Mouse (Mus musculus): ENCODE results near the gene B4galt1. TPM values are rescaled to one million over a fixed set of nuclear protein-coding genes. Genes with fewer than 3 reads are reported as not detected.

The B4galt1 gene
- polyA plus RNA-seq, 1 experiment from 2014 or later: 34.6 TPM

DNA sequence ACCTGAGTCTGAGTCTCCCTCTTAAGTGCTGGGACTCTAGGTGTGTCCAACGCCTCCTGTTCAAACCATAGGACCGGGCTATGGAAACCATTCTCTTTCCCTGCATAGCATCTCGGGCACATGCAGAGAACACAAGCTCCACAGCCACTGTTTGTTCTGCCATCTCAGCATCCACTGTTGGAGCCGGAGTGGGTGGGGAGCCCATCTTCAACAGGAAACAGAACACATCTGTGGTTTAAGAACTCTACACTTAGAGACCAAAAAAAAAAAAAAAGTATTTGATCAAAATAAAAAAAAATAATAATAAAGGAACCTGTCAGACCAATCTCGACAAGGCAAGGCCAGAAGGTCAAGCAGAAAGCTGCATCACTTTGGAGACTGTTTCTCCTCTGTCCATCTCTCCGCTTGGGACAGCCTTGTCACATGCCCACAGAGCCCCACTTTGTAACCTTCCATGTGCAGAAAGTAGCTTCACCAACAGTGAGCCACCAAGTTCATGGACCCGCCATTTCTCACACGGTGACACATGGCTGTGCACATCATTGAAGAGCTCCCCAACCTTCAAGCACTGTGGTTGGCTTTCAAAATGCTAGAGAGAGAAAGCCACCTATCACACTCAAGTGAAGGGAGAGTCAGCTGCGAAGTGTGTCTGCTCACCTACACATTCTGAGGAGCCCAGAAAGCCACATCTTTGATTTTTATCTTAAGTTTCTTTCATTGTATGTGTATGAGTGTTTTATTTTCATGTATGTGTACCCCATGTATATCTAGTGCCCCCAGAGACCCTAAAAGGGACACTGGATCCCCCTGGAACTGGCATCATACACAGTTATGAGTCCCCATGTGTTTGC, 20.2 kb downstream of the B4galt1 start:
- DNase-seq (ENCODE audit: low spot score): no peak
- 90% methylated on average over 9 of the region's 9 CpGs for WGBS
- Histone ChIP-seq H3K4me2 (ENCODE audit: low read depth, severe bottlenecking) (no peak overlapping the region), H3K9me3 (ENCODE audit: control insufficient read depth, low read length) (no peaks in the 10 kb centered on the region), H3K27ac (replicated peaks; ENCODE audit: low read depth, low read length) (no peak overlapping the region), H3K27me3 (ENCODE audit: control insufficient read depth, insufficient read depth, low read length) (no peaks in the 10 kb centered on the region), H3K36me3 (ENCODE audit: control insufficient read depth, insufficient read depth, low read length) (no peaks in the 10 kb centered on the region), H3K4me1 (ENCODE audit: control insufficient read depth, insufficient read depth, low read length) (peaks cover 6% of the 10 kb centered on the region; the same call in 1 of the 2 replicates), H3K9ac (ENCODE audit: low read length) (no peak overlapping the region), H3K4me3 (ENCODE audit: low read depth, low read length) (no peak overlapping the region)
- ATAC-seq (ENCODE audit: insufficient number of reproducible peaks, low FRiP score, low TSS enrichment, low read depth): no peak

GRCm38 (mm10) chr4:40830530-40830929, 23.3 kb downstream of the B4galt1 start:
- H3K27me3 ChIP-seq (ENCODE audit: control insufficient read depth, insufficient read depth, low read length): no peaks in the 10 kb centered on the region
- DNase-seq (ENCODE audit: low spot score): no peak
- no peak overlapping the region for H3K4me3 ChIP-seq (ENCODE audit: low read depth, low read length)
- H3K27ac ChIP-seq (replicated peaks; ENCODE audit: low read depth, low read length): no peak overlapping the region
- H3K9me3 ChIP-seq (ENCODE audit: control insufficient read depth, low read length): no peaks in the 10 kb centered on the region
- no peaks in the 10 kb centered on the region for H3K4me1 ChIP-seq (ENCODE audit: control insufficient read depth, insufficient read depth, low read length)
- ATAC-seq (ENCODE audit: insufficient number of reproducible peaks, low FRiP score, low TSS enrichment, low read depth): no peak
- WGBS: 81% methylated on average over 5 of the region's 5 CpGs
- H3K4me2 ChIP-seq (ENCODE audit: low read depth, severe bottlenecking): no peak overlapping the region
- no peak overlapping the region for H3K9ac ChIP-seq (ENCODE audit: low read length)
- no peaks in the 10 kb centered on the region for H3K36me3 ChIP-seq (ENCODE audit: control insufficient read depth, insufficient read depth, low read length)

DNA sequence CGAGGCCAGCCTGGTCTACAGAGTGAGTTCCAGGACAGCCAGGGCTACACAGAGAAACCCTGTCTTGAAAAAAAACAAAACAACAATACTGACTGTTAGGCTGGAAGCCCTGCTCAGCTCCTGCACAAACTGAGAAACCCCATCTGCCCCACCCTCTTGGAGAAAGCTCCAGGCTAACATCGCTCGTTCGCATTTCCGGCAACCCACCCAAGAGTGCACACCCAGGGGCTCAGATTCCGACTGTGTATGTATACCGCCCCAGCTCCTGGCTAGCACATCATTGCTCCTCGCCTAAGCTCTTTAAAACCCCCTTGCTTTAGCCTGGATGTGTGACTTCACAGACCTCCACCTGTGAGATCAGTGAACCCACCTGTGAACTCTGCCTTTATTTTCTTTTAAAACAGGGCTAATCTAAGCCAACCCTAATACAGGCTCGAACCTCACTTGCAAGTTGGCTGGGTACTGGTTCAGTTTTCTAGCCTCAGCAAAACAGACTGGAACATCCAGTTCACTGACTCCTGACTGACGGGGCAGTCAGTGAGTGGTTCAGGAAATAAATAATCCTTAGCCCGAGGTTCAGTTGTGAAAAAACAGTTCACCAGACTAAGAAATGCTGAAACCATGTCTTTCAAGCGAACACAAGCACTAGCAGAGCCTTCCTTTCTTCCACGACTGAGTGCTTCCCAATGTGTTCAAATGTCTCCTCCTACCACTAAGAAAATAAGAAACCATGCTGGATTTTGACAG, 24.0 kb downstream of the B4galt1 start:
- Histone ChIP-seq H3K4me1 (ENCODE audit: control insufficient read depth, insufficient read depth, low read length) (no peaks in the 10 kb centered on the region), H3K9me3 (ENCODE audit: control insufficient read depth, low read length) (no peaks in the 10 kb centered on the region), H3K4me3 (ENCODE audit: low read depth, low read length) (no peak overlapping the region), H3K4me2 (ENCODE audit: low read depth, severe bottlenecking) (no peak overlapping the region), H3K36me3 (ENCODE audit: control insufficient read depth, insufficient read depth, low read length) (no peaks in the 10 kb centered on the region), H3K27me3 (ENCODE audit: control insufficient read depth, insufficient read depth, low read length) (no peaks in the 10 kb centered on the region), H3K27ac (replicated peaks; ENCODE audit: low read depth, low read length) (no peak overlapping the region), H3K9ac (ENCODE audit: low read length) (no peak overlapping the region)
- no peak for ATAC-seq (ENCODE audit: insufficient number of reproducible peaks, low FRiP score, low TSS enrichment, low read depth)
- DNase-seq (ENCODE audit: low spot score): no peak
- 82% methylated on average over 13 of the region's 13 CpGs for WGBS

DNA sequence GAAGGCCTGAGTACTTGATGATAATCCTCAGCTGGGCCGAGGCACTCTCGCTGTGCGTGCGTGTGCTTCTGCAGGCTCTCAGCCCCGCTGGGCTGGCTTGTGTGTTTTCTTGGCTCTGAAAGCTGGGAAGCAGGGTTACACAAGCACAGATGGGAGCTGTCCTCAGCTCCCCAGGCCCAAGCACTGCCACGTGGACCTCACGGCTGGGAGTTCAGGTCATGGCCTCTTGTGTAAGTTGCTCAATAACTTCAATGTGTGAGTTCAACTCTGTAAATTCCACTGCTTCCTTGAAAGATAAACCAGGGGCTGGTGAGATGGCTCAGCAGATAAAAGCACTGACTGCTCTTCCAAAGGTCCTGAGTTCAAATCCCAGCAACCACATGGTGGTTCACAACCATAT, 24.9 kb downstream of the B4galt1 start:
- Histone ChIP-seq H3K27me3 (ENCODE audit: control insufficient read depth, insufficient read depth, low read length) (no peaks in the 10 kb centered on the region), H3K9me3 (ENCODE audit: control insufficient read depth, low read length) (no peaks in the 10 kb centered on the region), H3K4me3 (ENCODE audit: low read depth, low read length) (no peak overlapping the region), H3K4me2 (ENCODE audit: low read depth, severe bottlenecking) (no peak overlapping the region), H3K36me3 (ENCODE audit: control insufficient read depth, insufficient read depth, low read length) (no peaks in the 10 kb centered on the region), H3K27ac (replicated peaks; ENCODE audit: low read depth, low read length) (no peak overlapping the region), H3K4me1 (ENCODE audit: control insufficient read depth, insufficient read depth, low read length) (no peaks in the 10 kb centered on the region), H3K9ac (ENCODE audit: low read length) (no peak overlapping the region)
- ATAC-seq (ENCODE audit: insufficient number of reproducible peaks, low FRiP score, low TSS enrichment, low read depth) (no peak), DNase-seq (ENCODE audit: low spot score) (no peak)
- WGBS: 80% methylated on average over 7 of the region's 7 CpGs

DNA sequence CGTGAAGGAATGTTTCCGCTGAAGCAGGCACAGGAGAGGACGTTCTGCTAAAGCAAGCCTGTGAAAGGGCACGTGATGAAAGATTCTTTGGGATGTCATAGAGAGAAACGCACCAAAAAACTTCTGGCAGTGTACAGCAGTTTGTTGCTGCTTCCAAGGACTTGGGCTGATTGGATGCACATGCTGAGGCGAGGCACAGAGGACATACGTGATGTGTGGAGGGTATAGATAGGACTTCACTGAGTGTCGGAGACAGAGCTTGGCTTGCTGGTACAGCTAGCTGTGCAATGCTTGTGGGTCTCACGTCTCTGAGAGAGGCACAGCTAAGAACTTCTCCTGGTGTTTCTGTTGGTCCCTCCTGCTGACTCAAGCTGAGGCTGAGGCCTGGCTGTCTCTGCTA, 25.9 kb downstream of the B4galt1 start:
- DNase-seq (ENCODE audit: low spot score): no peak
- Histone ChIP-seq H3K4me2 (ENCODE audit: low read depth, severe bottlenecking) (no peak overlapping the region), H3K27ac (replicated peaks; ENCODE audit: low read depth, low read length) (no peak overlapping the region), H3K9ac (ENCODE audit: low read length) (no peak overlapping the region), H3K9me3 (ENCODE audit: control insufficient read depth, low read length) (no peaks in the 10 kb centered on the region), H3K4me1 (ENCODE audit: control insufficient read depth, insufficient read depth, low read length) (no peaks in the 10 kb centered on the region), H3K4me3 (ENCODE audit: low read depth, low read length) (no peak overlapping the region), H3K27me3 (ENCODE audit: control insufficient read depth, insufficient read depth, low read length) (no peaks in the 10 kb centered on the region), H3K36me3 (ENCODE audit: control insufficient read depth, insufficient read depth, low read length) (no peaks in the 10 kb centered on the region)
- 89% methylated on average over 9 of the region's 9 CpGs for WGBS
- no peak for ATAC-seq (ENCODE audit: insufficient number of reproducible peaks, low FRiP score, low TSS enrichment, low read depth)

- Histone ChIP-seq H3K9ac (ENCODE audit: low read length) (no peak overlapping the region), H3K36me3 (ENCODE audit: control insufficient read depth, insufficient read depth, low read length) (no peaks in the 10 kb centered on the region), H3K4me3 (ENCODE audit: low read depth, low read length) (no peak overlapping the region), H3K27me3 (ENCODE audit: control insufficient read depth, insufficient read depth, low read length) (no peaks in the 10 kb centered on the region), H3K4me1 (ENCODE audit: control insufficient read depth, insufficient read depth, low read length) (no peaks in the 10 kb centered on the region), H3K27ac (replicated peaks; ENCODE audit: low read depth, low read length) (no peak overlapping the region), H3K4me2 (ENCODE audit: low read depth, severe bottlenecking) (no peak overlapping the region), H3K9me3 (ENCODE audit: control insufficient read depth, low read length) (no peaks in the 10 kb centered on the region)
- WGBS: 98% methylated on average over 2 of the region's 2 CpGs
- no peak for ATAC-seq (ENCODE audit: insufficient number of reproducible peaks, low FRiP score, low TSS enrichment, low read depth)
- DNase-seq (ENCODE audit: low spot score): no peak
These were observed 27.0 kb downstream of the B4galt1 start for GRCm38 (mm10) chr4:40826810-40827209.

GRCm38 (mm10) chr4:40825981-40826380, 27.8 kb downstream of the B4galt1 start:
- Histone ChIP-seq H3K27me3 (ENCODE audit: control insufficient read depth, insufficient read depth, low read length) (no peaks in the 10 kb centered on the region), H3K4me3 (ENCODE audit: low read depth, low read length) (no peak overlapping the region), H3K36me3 (ENCODE audit: control insufficient read depth, insufficient read depth, low read length) (no peaks in the 10 kb centered on the region), H3K27ac (replicated peaks; ENCODE audit: low read depth, low read length) (no peak overlapping the region), H3K4me2 (ENCODE audit: low read depth, severe bottlenecking) (no peak overlapping the region), H3K9ac (ENCODE audit: low read length) (no peak overlapping the region), H3K4me1 (ENCODE audit: control insufficient read depth, insufficient read depth, low read length) (no peaks in the 10 kb centered on the region), H3K9me3 (ENCODE audit: control insufficient read depth, low read length) (no peaks in the 10 kb centered on the region)
- no peak for DNase-seq (ENCODE audit: low spot score)
- 94% methylated on average over 2 of the region's 2 CpGs for WGBS
- no peak for ATAC-seq (ENCODE audit: insufficient number of reproducible peaks, low FRiP score, low TSS enrichment, low read depth)

- WGBS: 80% methylated on average over 5 of the region's 5 CpGs
- ATAC-seq (ENCODE audit: insufficient number of reproducible peaks, low FRiP score, low TSS enrichment, low read depth): no peak
These were observed 28.7 kb downstream of the B4galt1 start for GRCm38 (mm10) chr4:40825146-40825545.

More at GRCm38 (mm10) chr4:40825146-40825545, 28.7 kb downstream of the B4galt1 start:
- H3K36me3 ChIP-seq (ENCODE audit: control insufficient read depth, insufficient read depth, low read length): no peaks in the 10 kb centered on the region
- no peaks in the 10 kb centered on the region for H3K4me1 ChIP-seq (ENCODE audit: control insufficient read depth, insufficient read depth, low read length)
- no peak overlapping the region for H3K4me3 ChIP-seq (ENCODE audit: low read depth, low read length)
- no peaks in the 10 kb centered on the region for H3K9me3 ChIP-seq (ENCODE audit: control insufficient read depth, low read length)
- no peak overlapping the region for H3K4me2 ChIP-seq (ENCODE audit: low read depth, severe bottlenecking)
- no peak overlapping the region for H3K27ac ChIP-seq (replicated peaks; ENCODE audit: low read depth, low read length)
- H3K27me3 ChIP-seq (ENCODE audit: control insufficient read depth, insufficient read depth, low read length): no peaks in the 10 kb centered on the region
- H3K9ac ChIP-seq (ENCODE audit: low read length): no peak overlapping the region
- no peak for DNase-seq (ENCODE audit: low spot score)
